ENCODE assay signal across 8 mouse cellular contexts in the genomic region with DNA sequence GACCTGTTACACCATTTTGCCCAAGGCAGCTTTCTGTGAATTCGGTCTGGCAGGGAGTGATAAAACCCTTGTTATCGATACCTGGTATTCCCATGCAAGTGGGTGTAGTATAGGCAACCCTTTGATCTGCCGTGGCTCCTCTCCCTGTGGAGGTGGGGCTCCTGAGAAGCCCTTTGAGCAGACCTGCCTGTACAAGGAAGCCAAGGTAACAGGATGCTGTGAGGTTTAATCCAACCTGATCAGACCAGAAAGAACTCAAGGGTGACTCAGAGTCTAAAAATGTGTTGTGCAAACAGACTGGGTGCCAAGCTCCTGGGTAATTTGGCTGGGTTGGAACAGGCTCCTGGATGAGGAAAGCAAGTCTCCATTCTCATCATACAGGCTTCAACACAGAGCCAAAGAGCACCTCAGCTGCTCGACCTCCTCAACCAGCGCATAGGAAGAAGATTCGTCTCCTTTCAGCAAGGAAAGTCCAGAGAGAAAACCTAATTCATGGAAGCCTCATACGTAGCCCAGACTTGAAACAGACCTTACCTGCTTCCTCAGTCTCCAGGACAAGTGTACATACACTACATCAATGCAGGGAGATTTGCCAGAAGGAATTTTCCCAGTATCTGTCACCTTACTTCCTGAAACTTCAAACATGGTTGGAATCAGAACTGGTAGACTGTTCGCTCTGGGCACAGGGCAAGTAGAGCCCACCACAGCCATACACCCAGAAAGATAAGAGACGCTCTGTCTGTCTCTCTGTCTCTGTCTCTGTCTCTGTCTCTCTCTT. TPM values are rescaled to one million over a fixed set of nuclear protein-coding genes. Genes with fewer than 3 reads are reported as not detected.
DNase-seq lines count a peak whose midpoint lies in the region; ATAC-seq and TF ChIP-seq lines count a peak whose summit lies in the region.
"Had no signal": no experiment of that assay in that cellular context is flagged by ENCODE, and none has a peak within 500 bp of the region (broad histone marks: within the 10 kb centered on the region; RNA-seq: fewer than 3 reads in every experiment).

No protein-coding gene starts in this region.

- no peak overlapping the region for H3K4me3 ChIP-seq in cerebellum, adult 2 months (replicated peaks; ENCODE audit: insufficient read depth, low read depth, low read length)
- no peak overlapping the region for H3K4me3 ChIP-seq in kidney, adult 2 months (ENCODE audit: insufficient read depth, low read depth, low read length)
- H3K4me3 ChIP-seq in lung, embryonic 15.5 days = no peak overlapping the region
- H3K4me3 ChIP-seq in neural tube, embryonic 15.5 days (replicated peaks) = no peak overlapping the region

- H3K27me3 ChIP-seq in cerebellum, adult 2 months (ENCODE audit: control insufficient read depth, insufficient read depth, low read length) = no peaks in the 10 kb centered on the region
- no peaks in the 10 kb centered on the region for H3K27me3 ChIP-seq in kidney, adult 2 months (replicated peaks; ENCODE audit: control insufficient read depth, insufficient read depth, low read length)
- H3K27me3 ChIP-seq in lung, embryonic 15.5 days = no peaks in the 10 kb centered on the region
- no peaks in the 10 kb centered on the region for H3K27me3 ChIP-seq in neural tube, embryonic 15.5 days (replicated peaks)

- H3K4me1 ChIP-seq in cerebellum, adult 2 months (ENCODE audit: control insufficient read depth, insufficient read depth, low read length) = no peaks in the 10 kb centered on the region
- H3K4me1 ChIP-seq in kidney, adult 2 months (ENCODE audit: control insufficient read depth, insufficient read depth, low read length) = no peaks in the 10 kb centered on the region
- H3K4me1 ChIP-seq in lung, embryonic 15.5 days = peaks cover 7% of the 10 kb centered on the region
- H3K4me1 ChIP-seq in neural tube, embryonic 15.5 days = no peaks in the 10 kb centered on the region

- no peak overlapping the region for H3K4me2 ChIP-seq in lung, embryonic 15.5 days
- no peak overlapping the region for H3K4me2 ChIP-seq in neural tube, embryonic 15.5 days

- H3K9ac ChIP-seq in lung, embryonic 15.5 days = no peak overlapping the region
- no peak overlapping the region for H3K9ac ChIP-seq in neural tube, embryonic 15.5 days (replicated peaks)

- WGBS in cerebellum, adult 2 months = 56% methylated on average over 9 of the region's 9 CpGs
- WGBS in kidney, adult 2 months = 67% methylated on average over 9 of the region's 9 CpGs
- 50% methylated on average over 9 of the region's 9 CpGs for WGBS in lung, embryonic 15.5 days
- 85% methylated on average over 9 of the region's 9 CpGs for WGBS in neural tube, embryonic 15.5 days

- H3K36me3 ChIP-seq in kidney, adult 2 months (ENCODE audit: control insufficient read depth, insufficient read depth, low read length) = no peaks in the 10 kb centered on the region
- no peaks in the 10 kb centered on the region for H3K36me3 ChIP-seq in lung, embryonic 15.5 days
- no peaks in the 10 kb centered on the region for H3K36me3 ChIP-seq in neural tube, embryonic 15.5 days

- peak; percentile 84 for ATAC-seq in lung, embryonic 15.5 days (ENCODE audit: borderline replicate concordance, extremely low read depth, low FRiP score, low TSS enrichment)
- ATAC-seq in neural tube, embryonic 15.5 days (ENCODE audit: low FRiP score) = no peak
- ATAC-seq: hindbrain, embryonic 16.5 days had no signal

- TF ChIP-seq POLR2A in cerebellum, adult 2 months (IDR thresholded peaks at IDR 0.05; ENCODE audit: borderline replicate concordance, insufficient read depth, low read length) = no peak
- no peak for TF ChIP-seq POLR2A in kidney, adult 2 months (IDR thresholded peaks at IDR 0.05; ENCODE audit: low read depth, low read length)

- DNase-seq in NIH3T3 (ENCODE audit: low read depth) = peak; percentile 55
- DNase-seq in cerebellum, adult 2 months = peak; percentile 73 to 89
- peak; percentile 54 for DNase-seq in kidney, adult 2 months
- DNase-seq in embryo, embryonic 11 days = no peak
- no peak for DNase-seq in gastrocnemius, postnatal 4 days (ENCODE audit: low spot score in 2 of 2)

- H3K9me3 ChIP-seq in lung, embryonic 15.5 days = no peaks in the 10 kb centered on the region
- no peaks in the 10 kb centered on the region for H3K9me3 ChIP-seq in neural tube, embryonic 15.5 days (replicated peaks)

- TF ChIP-seq CTCF in cerebellum, adult 2 months (IDR thresholded peaks at IDR 0.05; ENCODE audit: borderline replicate concordance, insufficient read depth, low read depth, low read length) = no peak
- no peak for TF ChIP-seq CTCF in kidney, adult 2 months (conservative IDR thresholded peaks at IDR 0.05; ENCODE audit: insufficient read depth, insufficient read length, low read depth, low read length)

- H3K27ac ChIP-seq in cerebellum, adult 2 months (ENCODE audit: insufficient read depth, low read length) = no peak overlapping the region
- H3K27ac ChIP-seq in kidney, adult 2 months (ENCODE audit: insufficient read depth, low read depth, low read length) = peak overlapping the region; percentile 29; the same call in 1 of the 2 replicates
- peak overlapping the region; percentile 72 for H3K27ac ChIP-seq in lung, embryonic 15.5 days
- H3K27ac ChIP-seq in neural tube, embryonic 15.5 days (replicated peaks) = no peak overlapping the region

RNA-seq across cellular contexts. Expression of gene Thnsl1, which starts 29.5 kb away (rescaled TPM):
- 11.0 and 11.5 TPM in 2 replicates for polyA plus RNA-seq in cerebellum, adult 2 months (2012; rRNA removed)
- polyA plus RNA-seq in kidney, adult 2 months (2012; rRNA removed) = 4.7 and 5.1 TPM in 2 replicates
- polyA plus RNA-seq in lung, embryonic 15.5 days (2015; fragmentation: Nextera tagmentation; extraction: Ambion mirVana) = 7.0 and 8.5 TPM in 2 replicates
- 17.4 and 20.2 TPM in 2 replicates for polyA plus RNA-seq in neural tube, embryonic 15.5 days (2015; fragmentation: Nextera tagmentation; extraction: Ambion mirVana)
- 1 to 10 TPM; 4.5 to 5.7 TPM for total RNA-seq in gastrocnemius, postnatal 4 days (2021)

RNA-seq across cellular contexts. Expression of gene Enkur, which starts 29.9 kb away (rescaled TPM):
- 1.0 and 1.9 TPM in 2 replicates for polyA plus RNA-seq in cerebellum, adult 2 months (2012; rRNA removed)
- 0.19 TPM in 1 of 2 replicates, not detected in the other for polyA plus RNA-seq in kidney, adult 2 months (2012; rRNA removed)
- 2.9 and 3.0 TPM in 2 replicates for polyA plus RNA-seq in lung, embryonic 15.5 days (2015; fragmentation: Nextera tagmentation; extraction: Ambion mirVana)
- polyA plus RNA-seq in neural tube, embryonic 15.5 days (2015; fragmentation: Nextera tagmentation; extraction: Ambion mirVana) = 2.6 and 3.6 TPM in 2 replicates
- 1 to 10 TPM; 6.5 to 7.9 TPM for total RNA-seq in gastrocnemius, postnatal 4 days (2021)

Comparison
In these comparisons a context has a peak if more than half of its experiments do, and no peak if none do; other contexts are left out.
1. DNase-seq: peak in NIH3T3 (single experiment), cerebellum, adult 2 months (2 of 2) and kidney, adult 2 months (single experiment); none in embryo, embryonic 11 days (single experiment) and gastrocnemius, postnatal 4 days (0 of 2).
2. H3K27ac ChIP-seq: peak in kidney, adult 2 months (single experiment) and lung, embryonic 15.5 days (single experiment); none in cerebellum, adult 2 months (single experiment) and neural tube, embryonic 15.5 days (single experiment).